Mouse (Mus musculus): ENCODE results near the gene Wnt7a. TPM values are rescaled to one million over a fixed set of nuclear protein-coding genes. Genes with fewer than 3 reads are reported as not detected.

Wnt7a gene
- polyA plus RNA-seq, 1 experiment from 2014 or later, result not detected

- TF ChIP-seq CTCF (IDR thresholded peaks at IDR 0.05; ENCODE audit: low read depth), result no peak
- Histone ChIP-seq H3K27me3 (replicated peaks; ENCODE audit: control insufficient read depth, insufficient read depth, low read length) (peaks cover 9% of the 10 kb centered on the region; the same call in 1 of the 2 replicates), H3K9me3 (ENCODE audit: control insufficient read depth) (no peaks in the 10 kb centered on the region), H3K36me3 (ENCODE audit: control insufficient read depth, insufficient read depth) (no peaks in the 10 kb centered on the region), H3K27ac (ENCODE audit: low read depth, low read length) (peak overlapping the region; percentile 83), H3K4me3 (ENCODE audit: low read depth, low read length) (peak overlapping the region; percentile 62), H3K9ac (ENCODE audit: low read depth, low read length) (peak overlapping the region; percentile 58), H3K4me2 (replicated peaks; ENCODE audit: low read depth) (peak overlapping the region; percentile 76), H3K4me1 (replicated peaks; ENCODE audit: control insufficient read depth, insufficient read depth, low read length) (no peaks in the 10 kb centered on the region)
- 1% methylated on average over 19 of the region's 19 CpGs for WGBS
- peak; percentile 89 for ATAC-seq
Measured at GRCm38 (mm10) chr6:91441145-91441662, 30.0 kb upstream of the Wnt7a start.

GRCm38 (mm10) chr6:91440474-91441144, 29.4 kb upstream of the Wnt7a start:
- peak overlapping the region; percentile 83 for H3K27ac ChIP-seq (ENCODE audit: low read depth, low read length)
- H3K4me1 ChIP-seq (replicated peaks; ENCODE audit: control insufficient read depth, insufficient read depth, low read length), result no peaks in the 10 kb centered on the region
- peak overlapping the region; percentile 58 for H3K9ac ChIP-seq (ENCODE audit: low read depth, low read length)
- no peak for TF ChIP-seq CTCF (IDR thresholded peaks at IDR 0.05; ENCODE audit: low read depth)
- peak; percentile 98 for ATAC-seq
- peak overlapping the region; percentile 62 for H3K4me3 ChIP-seq (ENCODE audit: low read depth, low read length)
- no peaks in the 10 kb centered on the region for H3K9me3 ChIP-seq (ENCODE audit: control insufficient read depth)
- no peaks in the 10 kb centered on the region for H3K36me3 ChIP-seq (ENCODE audit: control insufficient read depth, insufficient read depth)
- peaks cover 9% of the 10 kb centered on the region; the same call in 1 of the 2 replicates for H3K27me3 ChIP-seq (replicated peaks; ENCODE audit: control insufficient read depth, insufficient read depth, low read length)
- WGBS, result 2% methylated on average over 30 of the region's 30 CpGs
- H3K4me2 ChIP-seq (replicated peaks; ENCODE audit: low read depth), result peak overlapping the region; percentile 76

- H3K4me2 ChIP-seq (replicated peaks; ENCODE audit: low read depth), result no peak overlapping the region
- no peak overlapping the region for H3K9ac ChIP-seq (ENCODE audit: low read depth, low read length)
- TF ChIP-seq CTCF (IDR thresholded peaks at IDR 0.05; ENCODE audit: low read depth), result no peak
- 48% methylated on average over 4 of the region's 4 CpGs for WGBS
- no peak overlapping the region for H3K27ac ChIP-seq (ENCODE audit: low read depth, low read length)
- H3K36me3 ChIP-seq (ENCODE audit: control insufficient read depth, insufficient read depth), result no peaks in the 10 kb centered on the region
- H3K4me3 ChIP-seq (ENCODE audit: low read depth, low read length), result no peak overlapping the region
- no peak for ATAC-seq
- no peaks in the 10 kb centered on the region for H3K9me3 ChIP-seq (ENCODE audit: control insufficient read depth)
- no peaks in the 10 kb centered on the region; the same call in 1 of the 2 replicates for H3K27me3 ChIP-seq (replicated peaks; ENCODE audit: control insufficient read depth, insufficient read depth, low read length)
- H3K4me1 ChIP-seq (replicated peaks; ENCODE audit: control insufficient read depth, insufficient read depth, low read length), result no peaks in the 10 kb centered on the region
Measured at GRCm38 (mm10) chr6:91424151-91424550, 13.0 kb upstream of the Wnt7a start.

- Histone ChIP-seq H3K4me3 (ENCODE audit: low read depth, low read length) (no peak overlapping the region), H3K36me3 (ENCODE audit: control insufficient read depth, insufficient read depth) (no peaks in the 10 kb centered on the region), H3K27me3 (replicated peaks; ENCODE audit: control insufficient read depth, insufficient read depth, low read length) (peaks cover 7% of the 10 kb centered on the region; the same call in 1 of the 2 replicates), H3K9ac (ENCODE audit: low read depth, low read length) (no peak overlapping the region), H3K27ac (ENCODE audit: low read depth, low read length) (no peak overlapping the region), H3K4me2 (replicated peaks; ENCODE audit: low read depth) (no peak overlapping the region), H3K9me3 (ENCODE audit: control insufficient read depth) (no peaks in the 10 kb centered on the region), H3K4me1 (replicated peaks; ENCODE audit: control insufficient read depth, insufficient read depth, low read length) (no peaks in the 10 kb centered on the region)
- WGBS, result 72% methylated on average over 4 of the region's 4 CpGs
- ATAC-seq, result no peak
- TF ChIP-seq CTCF (IDR thresholded peaks at IDR 0.05; ENCODE audit: low read depth), result no peak
Measured at GRCm38 (mm10) chr6:91421629-91422028, 10.5 kb upstream of the Wnt7a start.

GRCm38 (mm10) chr6:91417291-91417845, 6.2 kb upstream of the Wnt7a start:
- H3K4me1 ChIP-seq (replicated peaks; ENCODE audit: control insufficient read depth, insufficient read depth, low read length), result no peaks in the 10 kb centered on the region
- H3K36me3 ChIP-seq (ENCODE audit: control insufficient read depth, insufficient read depth), result no peaks in the 10 kb centered on the region
- no peak for ATAC-seq
- no peak overlapping the region for H3K9ac ChIP-seq (ENCODE audit: low read depth, low read length)
- WGBS, result 72% methylated on average over 5 of the region's 5 CpGs
- no peak overlapping the region for H3K4me3 ChIP-seq (ENCODE audit: low read depth, low read length)
- peaks cover 18% of the 10 kb centered on the region for H3K27me3 ChIP-seq (replicated peaks; ENCODE audit: control insufficient read depth, insufficient read depth, low read length)
- no peak overlapping the region for H3K4me2 ChIP-seq (replicated peaks; ENCODE audit: low read depth)
- no peak for TF ChIP-seq CTCF (IDR thresholded peaks at IDR 0.05; ENCODE audit: low read depth)
- no peak overlapping the region for H3K27ac ChIP-seq (ENCODE audit: low read depth, low read length)
- H3K9me3 ChIP-seq (ENCODE audit: control insufficient read depth), result no peaks in the 10 kb centered on the region

GRCm38 (mm10) chr6:91416146-91416545, 5.0 kb upstream of the Wnt7a start:
- Histone ChIP-seq H3K4me3 (ENCODE audit: low read depth, low read length) (no peak overlapping the region), H3K36me3 (ENCODE audit: control insufficient read depth, insufficient read depth) (no peaks in the 10 kb centered on the region), H3K27ac (ENCODE audit: low read depth, low read length) (no peak overlapping the region), H3K9me3 (ENCODE audit: control insufficient read depth) (no peaks in the 10 kb centered on the region), H3K4me2 (replicated peaks; ENCODE audit: low read depth) (no peak overlapping the region), H3K27me3 (replicated peaks; ENCODE audit: control insufficient read depth, insufficient read depth, low read length) (peaks cover 30% of the 10 kb centered on the region), H3K4me1 (replicated peaks; ENCODE audit: control insufficient read depth, insufficient read depth, low read length) (0 out of 2 replicates have a peak, but pooled peaks cover 4% of the 10 kb centered on the region), H3K9ac (ENCODE audit: low read depth, low read length) (no peak overlapping the region)
- 77% methylated on average over 4 of the region's 4 CpGs for WGBS
- no peak for TF ChIP-seq CTCF (IDR thresholded peaks at IDR 0.05; ENCODE audit: low read depth)
- no peak for ATAC-seq

Data from intestine, postnatal 0 days (tissue).